Mouse (Mus musculus) hindbrain, embryonic 15.5 days (tissue): ENCODE measurements around the gene Elmo1. TPM values are rescaled to one million over a fixed set of nuclear protein-coding genes. Genes with fewer than 3 reads are reported as not detected.

Experiments used
- ATAC-seq: fragments of 200-750 bp; cut with Nextera tagmentation; 2 replicates; pipeline ENCODE4 v1.8.0; 2017; ENCODE audit warnings: low read depth, moderate number of reproducible peaks, moderate TSS enrichment; ENCODE audit not compliant: low FRiP score
- H3K27ac ChIP-seq: fragments of 300-500 bp; sonication (generic); replicated peaks from 2 replicates; pipeline ENCODE4 v1.5.1; 2015; ENCODE audit warnings: mild to moderate bottlenecking, inconsistent platforms
- H3K27me3 ChIP-seq: fragments of 300-500 bp; sonication (generic); 2 replicates; pipeline ENCODE4 v1.6.1; 2015; ENCODE audit warnings: control low read depth, inconsistent platforms
- H3K36me3 ChIP-seq: fragments of 300-500 bp; sonication (generic); 2 replicates; pipeline ENCODE4 v1.6.1; 2015; ENCODE audit warnings: control low read depth, inconsistent platforms
- H3K4me1 ChIP-seq: fragments of 300-500 bp; sonication (generic); replicated peaks from 2 replicates; pipeline ENCODE4 v1.6.1; 2015; ENCODE audit warnings: control low read depth, inconsistent platforms
- H3K4me2 ChIP-seq: fragments of 300-500 bp; sonication (generic); 2 replicates; pipeline ENCODE4 v1.6.1; 2015; ENCODE audit warnings: moderate library complexity, mild to moderate bottlenecking, inconsistent platforms
- H3K4me3 ChIP-seq: fragments of 300-500 bp; sonication (generic); 2 replicates; pipeline ENCODE4 v1.5.1; 2015; ENCODE audit warnings: mild to moderate bottlenecking, inconsistent platforms
- H3K9ac ChIP-seq: fragments of 300-500 bp; sonication (generic); 2 replicates; pipeline ENCODE4 v1.6.1; 2015; ENCODE audit warnings: inconsistent platforms
- H3K9me3 ChIP-seq: fragments of 300-500 bp; sonication (generic); 2 replicates; pipeline ENCODE4 v1.6.1; 2016; ENCODE audit warnings: control low read depth, inconsistent platforms
- WGBS: fragments of 180-500 bp; shearing (Covaris S2); methylation state at CpG from one replicate; pipeline ENCODE4 v1.1.7; 2015; 5-methylcytosine and 5-hydroxymethylcytosine counted together
- polyA plus RNA-seq: library from polyadenylated mRNA; unstranded; fragments of >200 nt; fragmentation: Nextera tagmentation; extraction: Ambion mirVana; gene quantifications from 2 replicates; pipeline ENCODE4 v1.2.1, GENCODE M21; 2015

Elmo1 gene
- polyA plus RNA-seq, 1 experiment from 2014 or later, result 47.9 TPM

- H3K27me3 ChIP-seq, result no peaks in the 10 kb centered on the region
- no peak overlapping the region for H3K27ac ChIP-seq
- no peaks in the 10 kb centered on the region for H3K36me3 ChIP-seq
- no peak overlapping the region for H3K4me2 ChIP-seq
- H3K9ac ChIP-seq, result no peak overlapping the region
- 54% methylated on average over 7 of the region's 7 CpGs for WGBS
- H3K4me1 ChIP-seq, result peaks cover 9% of the 10 kb centered on the region
- H3K9me3 ChIP-seq, result no peaks in the 10 kb centered on the region
- 0 out of 2 replicates have a peak, but pooled peaks have one; percentile 35 for ATAC-seq
- no peak overlapping the region for H3K4me3 ChIP-seq
Measured at GRCm38 (mm10) chr13:20365828-20366593, 275.6 kb downstream of the Elmo1 start.

DNA sequence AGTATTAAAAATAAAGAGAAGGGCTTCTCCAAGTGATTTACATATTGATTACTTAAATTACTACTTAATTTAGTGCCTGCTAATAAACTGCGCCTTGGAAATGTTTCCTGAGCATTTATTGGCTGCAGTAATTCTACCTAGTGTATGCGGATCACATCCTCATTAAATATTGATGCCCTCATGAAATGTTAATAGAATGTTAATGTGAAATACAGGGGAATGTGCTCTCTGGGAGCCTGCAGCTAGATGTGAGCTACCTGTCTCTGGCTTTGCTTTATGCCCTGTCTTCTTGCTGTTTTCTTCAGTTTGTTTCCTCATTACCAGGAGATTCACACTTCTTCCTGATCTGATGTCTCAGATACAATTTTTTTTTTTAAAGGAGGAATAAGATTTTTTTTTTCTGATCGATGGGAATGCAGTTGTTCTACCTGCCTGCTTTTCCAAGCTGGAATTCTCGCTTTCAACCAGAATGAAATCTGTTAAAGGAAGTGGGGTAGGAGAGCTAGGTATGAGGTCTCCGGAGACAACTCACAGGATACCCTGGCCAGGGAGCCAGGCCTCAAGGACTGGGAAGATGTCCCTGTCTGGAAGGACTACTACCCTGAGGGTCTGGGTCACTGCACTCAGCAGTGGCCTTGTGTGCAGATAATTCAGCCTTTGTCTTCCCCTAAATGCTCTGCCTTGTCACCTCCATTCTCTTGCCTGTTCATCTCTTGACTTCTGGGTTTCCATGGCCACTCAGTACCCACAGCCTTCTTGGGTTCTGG, 279.8 kb downstream of the Elmo1 start:
- Histone ChIP-seq H3K4me1 (peaks cover 9% of the 10 kb centered on the region), H3K4me3 (no peak overlapping the region), H3K36me3 (no peaks in the 10 kb centered on the region), H3K9me3 (no peaks in the 10 kb centered on the region), H3K9ac (no peak overlapping the region), H3K4me2 (no peak overlapping the region), H3K27me3 (no peaks in the 10 kb centered on the region), H3K27ac (peak overlapping the region; percentile 66; the same call in 1 of the 2 replicates)
- whole genome bisulfite sequencing, result 53% methylated on average over 5 of the region's 5 CpGs
- 0 out of 2 replicates have a peak, but pooled peaks have one; percentile 36 for ATAC-seq

GRCm38 (mm10) chr13:20371501-20371900, 281.1 kb downstream of the Elmo1 start:
- 78% methylated on average over 6 of the region's 6 CpGs for WGBS
- no peak overlapping the region for H3K9ac ChIP-seq
- peaks cover 5% of the 10 kb centered on the region; the same call in 1 of the 2 replicates for H3K4me1 ChIP-seq
- H3K9me3 ChIP-seq, result no peaks in the 10 kb centered on the region
- H3K4me2 ChIP-seq, result no peak overlapping the region
- H3K4me3 ChIP-seq, result no peak overlapping the region
- no peaks in the 10 kb centered on the region for H3K36me3 ChIP-seq
- H3K27me3 ChIP-seq, result no peaks in the 10 kb centered on the region
- no peak overlapping the region for H3K27ac ChIP-seq
- no peak for ATAC-seq

DNA sequence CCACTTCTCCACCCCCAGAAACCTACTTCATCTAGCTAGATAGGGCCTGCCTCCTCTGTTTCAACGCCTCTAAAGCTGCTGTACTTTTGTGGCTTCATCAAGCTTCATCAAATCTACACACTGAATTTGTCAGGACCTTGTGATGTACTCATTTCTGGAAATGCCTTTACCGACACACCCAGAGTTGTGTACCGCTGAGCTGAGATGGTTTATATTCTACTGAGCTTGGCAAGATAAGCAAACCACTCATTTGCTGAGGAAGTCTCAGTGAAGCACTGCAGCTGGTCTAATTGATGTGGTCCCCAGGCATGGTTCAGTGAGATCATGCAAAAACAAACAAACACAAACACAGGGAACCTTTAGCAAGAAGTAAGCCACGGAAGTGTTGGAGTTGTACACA, 281.9 kb downstream of the Elmo1 start:
- no peak for ATAC-seq
- H3K36me3 ChIP-seq, result no peaks in the 10 kb centered on the region
- peaks cover 5% of the 10 kb centered on the region; the same call in 1 of the 2 replicates for H3K4me1 ChIP-seq
- H3K27ac ChIP-seq, result no peak overlapping the region
- no peaks in the 10 kb centered on the region for H3K9me3 ChIP-seq
- WGBS, result 71% methylated on average over 4 of the region's 4 CpGs
- H3K27me3 ChIP-seq, result no peaks in the 10 kb centered on the region
- H3K4me2 ChIP-seq, result no peak overlapping the region
- no peak overlapping the region for H3K9ac ChIP-seq
- no peak overlapping the region for H3K4me3 ChIP-seq

DNA sequence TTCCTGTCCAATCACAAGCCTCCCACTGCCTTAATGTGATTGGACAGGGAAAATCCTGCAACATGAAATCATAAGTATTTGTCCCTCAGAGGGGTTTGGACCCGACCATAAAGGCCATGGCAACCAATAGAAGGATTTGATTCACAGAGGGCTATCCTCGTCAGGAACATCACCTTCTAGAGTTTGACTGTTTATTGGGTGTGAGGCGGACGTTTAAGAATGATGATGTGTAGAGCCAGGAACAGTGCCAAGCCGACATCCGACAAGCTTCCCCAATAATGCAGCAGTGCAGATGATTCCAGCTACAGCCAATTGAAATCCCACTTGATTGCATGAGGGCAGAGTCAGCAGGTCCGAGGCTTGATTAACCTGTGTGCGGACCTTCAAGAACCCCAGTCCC, 288.5 kb downstream of the Elmo1 start:
- Histone ChIP-seq H3K27ac (no peak overlapping the region), H3K4me2 (no peak overlapping the region), H3K4me3 (no peak overlapping the region), H3K27me3 (no peaks in the 10 kb centered on the region), H3K4me1 (no peaks in the 10 kb centered on the region), H3K9me3 (no peaks in the 10 kb centered on the region), H3K36me3 (no peaks in the 10 kb centered on the region), H3K9ac (no peak overlapping the region)
- ATAC-seq, result no peak
- WGBS, result 78% methylated on average over 8 of the region's 8 CpGs

GRCm38 (mm10) chr13:20383875-20384274, 293.5 kb downstream of the Elmo1 start:
- Histone ChIP-seq H3K4me2 (no peak overlapping the region), H3K9ac (no peak overlapping the region), H3K9me3 (no peaks in the 10 kb centered on the region), H3K27me3 (no peaks in the 10 kb centered on the region), H3K36me3 (no peaks in the 10 kb centered on the region), H3K4me3 (no peak overlapping the region), H3K27ac (no peak overlapping the region), H3K4me1 (no peaks in the 10 kb centered on the region)
- ATAC-seq, result no peak
- 93% methylated on average over 1 of the region's 1 CpGs for WGBS

DNA sequence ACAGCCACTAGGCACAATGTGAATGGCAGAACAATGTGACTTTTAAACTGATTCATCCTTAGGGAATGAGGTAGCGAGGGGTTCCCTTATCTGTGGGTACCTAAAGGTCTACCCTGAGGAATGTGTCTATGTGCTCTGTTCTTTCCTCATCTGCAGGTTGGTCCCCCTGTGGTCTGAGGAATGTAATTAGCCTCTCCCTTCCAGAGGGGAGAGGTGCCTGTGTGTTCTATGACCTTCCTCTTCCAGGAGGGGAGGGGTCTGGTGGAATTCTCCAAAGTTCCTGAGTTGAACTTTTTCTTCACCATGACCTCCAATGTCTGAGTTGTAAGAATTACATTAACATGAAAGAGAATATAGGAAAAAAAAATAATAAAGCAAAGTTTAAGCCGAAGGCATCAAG, 294.4 kb downstream of the Elmo1 start:
- Histone ChIP-seq H3K9me3 (no peaks in the 10 kb centered on the region), H3K4me3 (no peak overlapping the region), H3K4me2 (no peak overlapping the region), H3K27ac (no peak overlapping the region), H3K36me3 (no peaks in the 10 kb centered on the region), H3K27me3 (no peaks in the 10 kb centered on the region), H3K4me1 (no peaks in the 10 kb centered on the region), H3K9ac (no peak overlapping the region)
- WGBS, result 92% methylated on average over 2 of the region's 2 CpGs
- no peak for ATAC-seq

- H3K9me3 ChIP-seq, result no peaks in the 10 kb centered on the region
- H3K4me1 ChIP-seq, result no peaks in the 10 kb centered on the region
- no peaks in the 10 kb centered on the region for H3K27me3 ChIP-seq
- H3K9ac ChIP-seq, result no peak overlapping the region
- H3K36me3 ChIP-seq, result no peaks in the 10 kb centered on the region
- no peak overlapping the region for H3K4me2 ChIP-seq
- no peak overlapping the region for H3K4me3 ChIP-seq
- 80% methylated on average over 2 of the region's 2 CpGs for WGBS
- H3K27ac ChIP-seq, result no peak overlapping the region
- no peak for ATAC-seq
Measured at GRCm38 (mm10) chr13:20385423-20385822, 295.0 kb downstream of the Elmo1 start.

GRCm38 (mm10) chr13:20386462-20387141, 296.2 kb downstream of the Elmo1 start:
- Histone ChIP-seq H3K4me2 (no peak overlapping the region), H3K27me3 (no peaks in the 10 kb centered on the region), H3K36me3 (no peaks in the 10 kb centered on the region), H3K4me1 (no peaks in the 10 kb centered on the region), H3K9me3 (no peaks in the 10 kb centered on the region), H3K4me3 (no peak overlapping the region), H3K9ac (no peak overlapping the region), H3K27ac (no peak overlapping the region)
- 82% methylated on average over 4 of the region's 4 CpGs for WGBS
- no peak for ATAC-seq

GRCm38 (mm10) chr13:20392824-20393598, 302.6 kb downstream of the Elmo1 start:
- H3K36me3 ChIP-seq, result no peaks in the 10 kb centered on the region
- no peak for ATAC-seq
- 69% methylated on average over 3 of the region's 3 CpGs for WGBS
- H3K27me3 ChIP-seq, result no peaks in the 10 kb centered on the region
- H3K4me1 ChIP-seq, result no peaks in the 10 kb centered on the region
- H3K4me2 ChIP-seq, result no peak overlapping the region
- no peak overlapping the region for H3K27ac ChIP-seq
- H3K4me3 ChIP-seq, result no peak overlapping the region
- H3K9ac ChIP-seq, result no peak overlapping the region
- no peaks in the 10 kb centered on the region for H3K9me3 ChIP-seq

- ATAC-seq, result no peak
- no peaks in the 10 kb centered on the region for H3K9me3 ChIP-seq
- H3K27ac ChIP-seq, result no peak overlapping the region
- no peak overlapping the region for H3K9ac ChIP-seq
- H3K27me3 ChIP-seq, result no peaks in the 10 kb centered on the region
- 82% methylated on average over 3 of the region's 3 CpGs for WGBS
- H3K4me1 ChIP-seq, result no peaks in the 10 kb centered on the region
- H3K4me3 ChIP-seq, result no peak overlapping the region
- no peaks in the 10 kb centered on the region for H3K36me3 ChIP-seq
- no peak overlapping the region for H3K4me2 ChIP-seq
Measured at GRCm38 (mm10) chr13:20397744-20398143, 307.3 kb downstream of the Elmo1 start.
